Mouse (Mus musculus): Measurements from ENCODE around the gene Ttll9.

GRCm38 (mm10) chr2:152947098-152947497 is 15.2 kb upstream of the Ttll9 start:
- no peak for TF ChIP-seq CTCF (IDR thresholded peaks at IDR 0.05; ENCODE audit: insufficient read depth, low read length)
- no peak for TF ChIP-seq POLR2A (IDR thresholded peaks at IDR 0.05; ENCODE audit: borderline replicate concordance, extremely low read depth, low read depth, low read length)
